Mouse (Mus musculus) activated CD4-positive, CD25-positive, alpha-beta regulatory T cell, adult 4 months (primary cell): ENCODE results near the gene Fam122a. TPM values are rescaled to one million over a fixed set of nuclear protein-coding genes. Genes with fewer than 3 reads are reported as not detected.
A peak's percentile ranks its signal among the peaks of the same experiment; 100 is the strongest.

Source experiments
- ATAC-seq: one replicate; pipeline ENCODE4 v1.8.0; 2017
- polyA plus RNA-seq, 2 experiments: library from polyadenylated mRNA; unstranded; fragments of 100-300 nt; shearing (Covaris generic); gene quantifications; one replicate each; pipeline ENCODE4 v1.2.1; 2017

Gene Fam122a
- polyA plus RNA-seq, 2 experiments from 2014 or later, result 2.5 to 4.1 TPM

GRCm38 (mm10) chr19:24486433-24487296 lies 9.5 kb upstream of the Fam122a start:
- no peak for ATAC-seq

GRCm38 (mm10) chr19:24484612-24485194 lies 7.5 kb upstream of the Fam122a start:
- ATAC-seq, result no peak

GRCm38 (mm10) chr19:24480916-24481315 lies 3.8 kb upstream of the Fam122a start:
- ATAC-seq, result no peak

GRCm38 (mm10) chr19:24476461-24476860 lies 695 bp downstream of the Fam122a start:
- peak; percentile 58 for ATAC-seq

GRCm38 (mm10) chr19:24475281-24475680 lies 1.9 kb downstream of the Fam122a start:
- no peak for ATAC-seq

GRCm38 (mm10) chr19:24472512-24472911 lies 4.6 kb downstream of the Fam122a start:
- ATAC-seq, result no peak

- no peak for ATAC-seq
Observed at GRCm38 (mm10) chr19:24471538-24471937, 5.6 kb downstream of the Fam122a start.

- ATAC-seq, result no peak
Observed at GRCm38 (mm10) chr19:24469216-24469615, 7.9 kb downstream of the Fam122a start.

- ATAC-seq, result no peak
Observed at GRCm38 (mm10) chr19:24468616-24469015, 8.5 kb downstream of the Fam122a start.

- ATAC-seq, result no peak
Observed at GRCm38 (mm10) chr19:24463011-24463410, 14.1 kb downstream of the Fam122a start.

- no peak for ATAC-seq
Observed at GRCm38 (mm10) chr19:24456591-24457231, 20.4 kb downstream of the Fam122a start.

- no peak for ATAC-seq
Observed at GRCm38 (mm10) chr19:24455249-24455960, 21.8 kb downstream of the Fam122a start.

- no peak for ATAC-seq
Observed at GRCm38 (mm10) chr19:24454451-24454850, 22.7 kb downstream of the Fam122a start.

GRCm38 (mm10) chr19:24453379-24453778 lies 23.8 kb downstream of the Fam122a start:
- ATAC-seq, result no peak

- no peak for ATAC-seq
Observed at GRCm38 (mm10) chr19:24452441-24452898, 24.7 kb downstream of the Fam122a start.

- ATAC-seq, result no peak
Observed at GRCm38 (mm10) chr19:24451626-24452025, 25.5 kb downstream of the Fam122a start.

- no peak for ATAC-seq
Observed at GRCm38 (mm10) chr19:24450740-24451139, 26.4 kb downstream of the Fam122a start.

GRCm38 (mm10) chr19:24444322-24444721 lies 32.8 kb downstream of the Fam122a start:
- no peak for ATAC-seq

GRCm38 (mm10) chr19:24439715-24440114 lies 37.4 kb downstream of the Fam122a start:
- ATAC-seq, result no peak

- no peak for ATAC-seq
Observed at GRCm38 (mm10) chr19:24434291-24434690, 42.9 kb downstream of the Fam122a start.

- ATAC-seq, result no peak
Observed at GRCm38 (mm10) chr19:24432447-24432846, 44.7 kb downstream of the Fam122a start.

- ATAC-seq, result no peak
Observed at GRCm38 (mm10) chr19:24431381-24431780, 45.8 kb downstream of the Fam122a start.

- ATAC-seq, result no peak
Observed at GRCm38 (mm10) chr19:24428011-24428410, 49.1 kb downstream of the Fam122a start.
